Mouse (Mus musculus): ENCODE measurements around the gene 2810459M11Rik.
"Not testable (repeated sequence)": the region's sequence is repeated elsewhere in the genome, so short reads cannot be mapped to it uniquely, and the experiment has no call there.

Gene 2810459M11Rik

GRCm38 (mm10) chr1:86045848-86046805, at the start of gene 2810459M11Rik:
Gene 2810459M11Rik, plus strand, starts transcription at chr1:86045863.
- no peak for DNase-seq (ENCODE audit: low spot score)

- no peak for DNase-seq (ENCODE audit: low spot score)
These were observed 48.4 kb upstream of the 2810459M11Rik start for GRCm38 (mm10) chr1:85997221-85997620.

- no peak for DNase-seq (ENCODE audit: low spot score)
These were observed 47.7 kb upstream of the 2810459M11Rik start for GRCm38 (mm10) chr1:85998012-85998411.

- DNase-seq (ENCODE audit: low spot score): no peak
These were observed 45.7 kb upstream of the 2810459M11Rik start for GRCm38 (mm10) chr1:85999853-86000570.

- no peak for DNase-seq (ENCODE audit: low spot score)
These were observed 40.1 kb upstream of the 2810459M11Rik start for GRCm38 (mm10) chr1:86005540-86005939.

- no peak for DNase-seq (ENCODE audit: low spot score)
These were observed 39.6 kb upstream of the 2810459M11Rik start for GRCm38 (mm10) chr1:86006040-86006439.

GRCm38 (mm10) chr1:86007778-86008177, 37.9 kb upstream of the 2810459M11Rik start:
- peak; percentile 88 for DNase-seq (ENCODE audit: low spot score)

- not testable (repeated sequence) for DNase-seq (ENCODE audit: low spot score)
These were observed 29.9 kb upstream of the 2810459M11Rik start for GRCm38 (mm10) chr1:86015758-86016157.

GRCm38 (mm10) chr1:86016516-86016915, 29.1 kb upstream of the 2810459M11Rik start, which contains the start of gene Spata3:
Gene Spata3, plus strand, starts transcription at chr1:86016816.
- no peak for DNase-seq (ENCODE audit: low spot score)

GRCm38 (mm10) chr1:86018235-86019055, 27.2 kb upstream of the 2810459M11Rik start:
- no peak for DNase-seq (ENCODE audit: low spot score)

- no peak for DNase-seq (ENCODE audit: low spot score)
These were observed 24.2 kb upstream of the 2810459M11Rik start for GRCm38 (mm10) chr1:86021365-86021989.

GRCm38 (mm10) chr1:86032273-86032987, 13.2 kb upstream of the 2810459M11Rik start:
- no peak for DNase-seq (ENCODE audit: low spot score)

- peak; percentile 73 for DNase-seq (ENCODE audit: low spot score)
These were observed 7.3 kb upstream of the 2810459M11Rik start for GRCm38 (mm10) chr1:86038191-86038951.

- no peak for DNase-seq (ENCODE audit: low spot score)
These were observed 5.5 kb upstream of the 2810459M11Rik start for GRCm38 (mm10) chr1:86040131-86040530.

GRCm38 (mm10) chr1:86040817-86041216, 4.8 kb upstream of the 2810459M11Rik start:
- DNase-seq (ENCODE audit: low spot score): no peak

- no peak for DNase-seq (ENCODE audit: low spot score)
These were observed 607 bp upstream of the 2810459M11Rik start for GRCm38 (mm10) chr1:86045056-86045455.

GRCm38 (mm10) chr1:86046833-86047563, 1.3 kb downstream of the 2810459M11Rik start:
- DNase-seq (ENCODE audit: low spot score): no peak

- no peak for DNase-seq (ENCODE audit: low spot score)
These were observed 2.6 kb downstream of the 2810459M11Rik start for GRCm38 (mm10) chr1:86048231-86048630.

- no peak for DNase-seq (ENCODE audit: low spot score)
These were observed 3.1 kb downstream of the 2810459M11Rik start for GRCm38 (mm10) chr1:86048744-86049143.
